Comparison of ENCODE assay signal across 18 mouse cellular contexts in genomic region chr10:58479954-58480490, GRCm38 (mm10).
"Had no signal": no experiment of that assay in that cellular context is flagged by ENCODE, and none has a peak within 500 bp of the region (broad histone marks: within the 10 kb centered on the region; RNA-seq: fewer than 3 reads in every experiment).

No protein-coding gene starts in this region.

- H3K9me3 ChIP-seq: limb, embryonic 12.5 days; liver, embryonic 13.5 days; lung, embryonic 15.5 days; megakaryocyte, embryonic 14.5 days; midbrain, embryonic 15.5 days; neural tube, embryonic 12.5 days had no signal

- H3K4me2 ChIP-seq: limb, embryonic 12.5 days; liver, embryonic 13.5 days; lung, embryonic 15.5 days; midbrain, embryonic 11.5 days; midbrain, embryonic 15.5 days; neural tube, embryonic 12.5 days had no signal

- H3K4me1 ChIP-seq: limb, embryonic 12.5 days; liver, embryonic 13.5 days; lung, embryonic 15.5 days; megakaryocyte, embryonic 14.5 days; midbrain, embryonic 15.5 days; neural tube, embryonic 12.5 days had no signal

- H3K9ac ChIP-seq: limb, embryonic 12.5 days; liver, embryonic 13.5 days; liver, postnatal 0 days; lung, embryonic 15.5 days; midbrain, embryonic 15.5 days; neural tube, embryonic 12.5 days had no signal

- H3K4me3 ChIP-seq: limb, embryonic 12.5 days; liver, embryonic 13.5 days; lung, embryonic 15.5 days; megakaryocyte, embryonic 14.5 days; midbrain, embryonic 15.5 days; neural tube, embryonic 12.5 days had no signal

- H3K27ac ChIP-seq: limb, embryonic 12.5 days; liver, embryonic 13.5 days; lung, embryonic 15.5 days; macrophage; midbrain, embryonic 15.5 days; neural tube, embryonic 12.5 days had no signal

- ATAC-seq: intestine, embryonic 16.5 days; liver, postnatal 0 days; midbrain, embryonic 15.5 days had no signal

- H3K27me3 ChIP-seq: limb, embryonic 12.5 days; liver, embryonic 13.5 days; lung, embryonic 15.5 days; megakaryocyte, embryonic 14.5 days; midbrain, embryonic 15.5 days; neural tube, embryonic 12.5 days had no signal

- DNase-seq: kidney, adult 8-10 months; kidney, postnatal 36 days; liver; liver, embryonic 13.5 days; liver, postnatal 0 days; lung, postnatal 14 days; retina, postnatal 1 day; right cerebral cortex, postnatal 25 days; thymus, adult 18-20 months; thymus, postnatal 25 days had no signal
